Mouse (Mus musculus) bone marrow, adult 2 months (tissue): ENCODE results near the gene Ptprcap.

Experiments used
- CTCF ChIP-seq: fragments of 200-500 bp; IDR thresholded peaks from 2 replicates; pipeline ENCODE4 v1.5.1; 2011; ENCODE audit warnings: low read length, control low read depth; ENCODE audit not compliant: control insufficient read depth, insufficient read depth
- POLR2A ChIP-seq: fragments of 200-500 bp; IDR thresholded peaks from 2 replicates; pipeline ENCODE4 v1.6.1; 2011; ENCODE audit warnings: low read depth, mild to moderate bottlenecking, control low read depth, low read length, borderline replicate concordance; ENCODE audit not compliant: control insufficient read depth

GRCm38 (mm10) chr19:4201291-4201909 lies 48.0 kb downstream of the Ptprcap start, which contains the start of gene Rad9a:
- TF ChIP-seq CTCF: no peak; the same call in 1 of the 2 replicates
- TF ChIP-seq POLR2A: peak; percentile 79
